Mouse (Mus musculus) kidney, postnatal 0 days (tissue): ENCODE results near the gene Adamts14. TPM values are rescaled to one million over a fixed set of nuclear protein-coding genes. Genes with fewer than 3 reads are reported as not detected.

Experiments
- ATAC-seq: fragments of 200-750 bp; cut with Nextera tagmentation; replicated peaks from 2 replicates; pipeline ENCODE4 v1.8.0; 2017; ENCODE audit warnings: low read depth, moderate number of reproducible peaks, moderate TSS enrichment, moderate library complexity; ENCODE audit not compliant: low FRiP score
- DNase-seq: peaks from one replicate; pipeline ENCODE4 v3.0.0-alpha.2; 2016; ENCODE audit warnings: low spot score
- H3K27ac ChIP-seq: fragments of 300-500 bp; sonication (generic); 2 replicates; pipeline ENCODE4 v1.5.1; 2014; ENCODE audit warnings: mild to moderate bottlenecking
- H3K27me3 ChIP-seq: fragments of 300-500 bp; sonication (generic); 2 replicates; pipeline ENCODE4 v1.6.1; 2014; ENCODE audit warnings: low read length, mixed read lengths; ENCODE audit not compliant: insufficient read depth
- H3K36me3 ChIP-seq: fragments of 300-500 bp; sonication (generic); 2 replicates; pipeline ENCODE4 v1.6.1; 2014; ENCODE audit warnings: low read length, mixed read lengths; ENCODE audit not compliant: insufficient read depth
- H3K4me1 ChIP-seq: fragments of 300-500 bp; sonication (generic); replicated peaks from 2 replicates; pipeline ENCODE4 v1.6.1; 2014; ENCODE audit warnings: antibody characterized with exemption, low read length, mixed read lengths; ENCODE audit not compliant: insufficient read depth
- H3K4me2 ChIP-seq: fragments of 300-500 bp; sonication (generic); 2 replicates; pipeline ENCODE4 v1.6.1; 2014; ENCODE audit warnings: mild to moderate bottlenecking, low read length, moderate library complexity, mixed read lengths
- H3K4me3 ChIP-seq: fragments of 300-500 bp; sonication (generic); replicated peaks from 2 replicates; pipeline ENCODE4 v1.5.1; 2014; ENCODE audit warnings: low read depth, low read length
- H3K9ac ChIP-seq: fragments of 300-500 bp; sonication (generic); 2 replicates; pipeline ENCODE4 v1.6.1; 2014; ENCODE audit warnings: low read depth, low read length
- H3K9me3 ChIP-seq: fragments of 300-500 bp; sonication (generic); replicated peaks from 2 replicates; pipeline ENCODE4 v1.6.1; 2016; ENCODE audit warnings: low read length, inconsistent platforms, mixed read lengths
- CTCF ChIP-seq: IDR thresholded peaks from 2 replicates; pipeline ENCODE4 v1.5.1; 2016; ENCODE audit warnings: antibody characterized with exemption, low read depth, mild to moderate bottlenecking, moderate library complexity
- WGBS: fragments of 180-500 bp; shearing (Covaris S2); extraction: QIAGEN DNeasy Blood & Tissue Kit; methylation state at CpG from one replicate; pipeline ENCODE4 v1.1.7; 2014; 5-methylcytosine and 5-hydroxymethylcytosine counted together
- polyA plus RNA-seq: library from polyadenylated mRNA; unstranded; fragments of >200 nt; fragmentation: Nextera tagmentation; extraction: Ambion mirVana; gene quantifications from 2 replicates; pipeline ENCODE4 v1.2.1, GENCODE M21; 2015

The Adamts14 gene
- polyA plus RNA-seq, 1 experiment from 2014 or later: 0.71 TPM

DNA sequence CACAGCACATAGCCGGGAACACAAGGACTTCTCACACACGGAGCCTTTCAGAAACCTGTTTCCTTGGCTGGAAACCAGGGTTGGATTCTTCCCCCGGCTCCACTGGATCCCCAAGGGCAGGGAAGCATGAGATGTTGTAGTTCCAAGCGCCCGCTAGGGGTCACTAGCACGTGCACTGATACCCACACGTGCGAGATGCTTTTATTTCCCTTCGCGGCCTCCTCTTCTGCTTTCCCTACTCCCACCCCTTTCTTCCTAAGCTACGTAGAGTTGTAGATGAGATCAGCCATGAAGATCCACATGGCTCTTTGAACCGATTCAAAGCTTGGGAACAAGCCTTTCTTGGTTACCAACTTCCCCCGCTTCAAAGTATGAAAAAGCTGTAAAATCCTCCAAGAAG lies 61.5 kb downstream of the Adamts14 start:
- no peaks in the 10 kb centered on the region for H3K4me1 ChIP-seq
- no peaks in the 10 kb centered on the region for H3K9me3 ChIP-seq
- no peak overlapping the region for H3K4me3 ChIP-seq
- ATAC-seq: no peak
- H3K4me2 ChIP-seq: no peak overlapping the region
- H3K9ac ChIP-seq: no peak overlapping the region
- H3K36me3 ChIP-seq: no peaks in the 10 kb centered on the region
- peak; percentile 77 for TF ChIP-seq CTCF
- DNase-seq: peak; percentile 92
- no peak overlapping the region for H3K27ac ChIP-seq
- WGBS: 11% methylated on average over 13 of the region's 13 CpGs
- no peaks in the 10 kb centered on the region for H3K27me3 ChIP-seq

GRCm38 (mm10) chr10:61211105-61211504 lies 62.1 kb downstream of the Adamts14 start:
- H3K4me3 ChIP-seq: no peak overlapping the region
- ATAC-seq: no peak
- no peak overlapping the region for H3K9ac ChIP-seq
- no peaks in the 10 kb centered on the region for H3K36me3 ChIP-seq
- no peak for TF ChIP-seq CTCF
- no peak overlapping the region for H3K4me2 ChIP-seq
- H3K27ac ChIP-seq: no peak overlapping the region
- H3K9me3 ChIP-seq: no peaks in the 10 kb centered on the region
- no peaks in the 10 kb centered on the region for H3K4me1 ChIP-seq
- H3K27me3 ChIP-seq: no peaks in the 10 kb centered on the region
- no peak for DNase-seq
- WGBS: 79% methylated on average over 4 of the region's 4 CpGs

GRCm38 (mm10) chr10:61208114-61208684 lies 65.0 kb downstream of the Adamts14 start:
- no peak overlapping the region for H3K4me2 ChIP-seq
- H3K36me3 ChIP-seq: no peaks in the 10 kb centered on the region
- H3K4me1 ChIP-seq: no peaks in the 10 kb centered on the region
- no peak for ATAC-seq
- H3K4me3 ChIP-seq: no peak overlapping the region
- H3K27me3 ChIP-seq: no peaks in the 10 kb centered on the region
- H3K9me3 ChIP-seq: no peaks in the 10 kb centered on the region
- TF ChIP-seq CTCF: no peak
- H3K9ac ChIP-seq: no peak overlapping the region
- WGBS: 80% methylated on average over 9 of the region's 9 CpGs
- H3K27ac ChIP-seq: no peak overlapping the region
- DNase-seq: no peak

DNA sequence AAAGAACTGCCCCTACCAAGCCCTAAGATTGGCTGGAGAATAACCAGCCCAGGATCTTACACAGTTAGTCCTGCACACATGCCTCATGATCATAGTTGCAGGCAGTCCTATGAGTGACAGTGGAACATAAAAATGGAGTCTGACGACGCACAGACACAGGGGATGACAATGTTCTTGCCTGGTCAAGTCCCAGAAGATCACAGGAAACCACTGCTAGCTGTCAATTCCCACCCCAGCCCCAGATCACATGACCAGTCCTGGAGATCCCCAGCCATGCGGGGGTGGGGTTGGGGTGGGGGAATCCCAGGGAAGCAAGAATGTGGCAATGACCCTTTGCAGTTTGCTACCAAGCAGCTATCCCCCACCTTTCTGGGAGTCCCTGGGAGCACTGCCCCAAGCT lies 69.3 kb downstream of the Adamts14 start:
- Histone ChIP-seq H3K4me3 (no peak overlapping the region), H3K9me3 (no peaks in the 10 kb centered on the region), H3K4me2 (no peak overlapping the region), H3K27ac (no peak overlapping the region), H3K4me1 (no peaks in the 10 kb centered on the region), H3K27me3 (no peaks in the 10 kb centered on the region), H3K9ac (no peak overlapping the region), H3K36me3 (no peaks in the 10 kb centered on the region)
- DNase-seq (no peak), ATAC-seq (no peak)
- no peak for TF ChIP-seq CTCF
- 57% methylated on average over 3 of the region's 3 CpGs for WGBS

GRCm38 (mm10) chr10:61201596-61202318 lies 71.5 kb downstream of the Adamts14 start:
- Histone ChIP-seq H3K36me3 (no peaks in the 10 kb centered on the region), H3K4me1 (no peaks in the 10 kb centered on the region), H3K9ac (no peak overlapping the region), H3K27me3 (no peaks in the 10 kb centered on the region), H3K4me2 (no peak overlapping the region), H3K4me3 (no peak overlapping the region), H3K27ac (no peak overlapping the region), H3K9me3 (no peaks in the 10 kb centered on the region)
- TF ChIP-seq CTCF: no peak
- ATAC-seq (no peak), DNase-seq (no peak)
- WGBS: 77% methylated on average over 12 of the region's 12 CpGs

- no peak for TF ChIP-seq CTCF
- ATAC-seq (no peak), DNase-seq (no peak)
- Histone ChIP-seq H3K4me3 (no peak overlapping the region), H3K4me1 (no peaks in the 10 kb centered on the region), H3K9ac (no peak overlapping the region), H3K27ac (no peak overlapping the region), H3K4me2 (no peak overlapping the region), H3K9me3 (no peaks in the 10 kb centered on the region), H3K36me3 (no peaks in the 10 kb centered on the region), H3K27me3 (no peaks in the 10 kb centered on the region)
- 52% methylated on average over 9 of the region's 9 CpGs for WGBS
Measured at GRCm38 (mm10) chr10:61200998-61201397, 72.2 kb downstream of the Adamts14 start.
